Mouse (Mus musculus) erythroblast, adult 5-6 weeks (primary cell): ENCODE data around the gene Trmt1l. TPM values are rescaled to one million over a fixed set of nuclear protein-coding genes. Genes with fewer than 3 reads are reported as not detected.

Experiments used
- ATAC-seq: replicated peaks from 2 replicates; pipeline ENCODE4 v1.8.0; 2016; ENCODE audit warnings: moderate number of reproducible peaks, mild to moderate bottlenecking, moderate TSS enrichment, inconsistent platforms; ENCODE audit not compliant: poor library complexity, low FRiP score, severe bottlenecking
- total RNA-seq, 2 experiments: library from RNA; stranded (forward) in 1 of 2; stranded (reverse) in 1 of 2; fragments of 150-400 nt in 1 of 2; fragments of 200-764, 138-1000 nt in 1 of 2; gene quantifications; 2 replicates each; pipeline versions ENCODE4 v1.2.3 to v1.2.4; 2015 to 2017; ENCODE audit warnings: low replicate concordance in 2 of 2

Gene Trmt1l
- total RNA-seq, 2 experiments from 2014 or later: 16.6 to 18.1 TPM

GRCm38 (mm10) chr1:151492419-151492818 lies 64.1 kb downstream of the Trmt1l start:
- ATAC-seq: no peak

GRCm38 (mm10) chr1:151493826-151494225 lies 65.5 kb downstream of the Trmt1l start:
- no peak for ATAC-seq

GRCm38 (mm10) chr1:151494711-151495110 lies 66.4 kb downstream of the Trmt1l start:
- ATAC-seq: no peak

- no peak for ATAC-seq
These were observed 67.4 kb downstream of the Trmt1l start for GRCm38 (mm10) chr1:151495635-151496285.

DNA sequence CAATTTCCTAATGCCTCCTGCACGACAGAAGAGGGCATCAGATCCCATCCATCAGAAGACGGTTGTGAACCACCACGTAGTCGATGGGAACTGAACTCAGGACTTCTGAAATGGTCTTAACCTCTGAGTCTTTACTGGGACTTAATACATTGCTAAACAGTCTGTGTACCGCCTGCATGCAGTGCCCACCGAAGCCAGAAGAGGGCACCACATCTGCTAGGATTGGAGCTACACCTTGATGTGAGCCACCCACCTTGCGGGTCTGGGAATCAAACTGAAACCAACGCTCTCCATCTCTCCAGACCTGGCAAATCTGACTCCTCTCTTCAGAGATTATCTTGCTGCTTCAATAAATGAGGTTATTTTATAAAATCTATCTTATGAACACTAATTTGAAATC lies 68.7 kb downstream of the Trmt1l start:
- 0 out of 2 replicates have a peak, but pooled peaks have one; percentile 47 for ATAC-seq

GRCm38 (mm10) chr1:151497942-151498341 lies 69.6 kb downstream of the Trmt1l start:
- ATAC-seq: no peak

- ATAC-seq: no peak
These were observed 70.0 kb downstream of the Trmt1l start for GRCm38 (mm10) chr1:151498381-151498780.

DNA sequence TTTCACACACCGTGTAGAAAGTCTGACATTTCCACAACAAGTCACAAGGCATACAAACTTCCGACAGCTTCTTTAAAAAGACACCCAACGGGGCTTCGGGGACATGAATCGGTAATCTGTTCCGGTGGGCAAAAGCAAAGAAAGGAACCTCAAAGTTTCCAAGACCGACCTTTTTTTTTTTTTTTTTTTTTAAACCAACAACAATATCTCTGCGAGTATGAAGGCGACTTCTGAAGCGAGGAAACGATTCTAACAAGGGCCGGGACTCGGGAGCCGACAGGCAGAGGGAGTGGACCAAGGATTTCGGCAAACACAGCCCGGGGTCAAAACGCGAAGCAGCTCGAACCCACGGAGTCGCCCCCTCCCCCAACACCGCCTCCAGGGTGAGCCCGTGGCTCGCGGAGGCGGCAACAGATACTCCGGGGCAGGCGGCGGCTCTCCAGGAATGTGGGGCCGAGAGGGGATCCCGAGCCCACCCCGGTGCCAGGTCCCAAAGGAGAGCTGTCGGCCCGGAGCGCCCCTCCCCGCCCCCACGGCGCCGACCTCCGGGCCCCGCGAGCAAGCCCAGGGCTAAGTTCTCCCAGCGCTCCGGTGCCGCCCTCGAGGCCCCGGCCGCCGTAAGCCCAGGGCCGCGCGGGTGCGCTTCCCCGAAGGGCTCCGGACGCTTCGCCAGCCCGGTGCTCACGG lies 71.6 kb downstream of the Trmt1l start:
- peak; percentile 35; the same call in 1 of the 2 replicates for ATAC-seq

- peak; percentile 96 for ATAC-seq
These were observed 72.4 kb downstream of the Trmt1l start, which contains the start of gene Rnf2 for GRCm38 (mm10) chr1:151500531-151501361. Gene Rnf2, minus strand, starts transcription at chr1:151500955.

Other genes with a start within 250 kb of the Trmt1l start
- 2.7 and 8.6 TPM in 2 replicates for gene Gm47985, start 246.0 kb upstream of the Trmt1l start, total RNA-seq (2015; ENCODE audit: low replicate concordance)
- gene Gm47985, start 246.0 kb upstream of the Trmt1l start, total RNA-seq (2017; ENCODE audit: low replicate concordance): 4.9 and 6.6 TPM in 2 replicates
- 3.8 and 4.6 TPM in 2 replicates for gene Gm8947, start 236.2 kb upstream of the Trmt1l start, total RNA-seq (2015; ENCODE audit: low replicate concordance)
- 2.4 and 6.8 TPM in 2 replicates for gene Gm8947, start 236.2 kb upstream of the Trmt1l start, total RNA-seq (2017; ENCODE audit: low replicate concordance)
- gene Gm47995, start 230.1 kb upstream of the Trmt1l start, total RNA-seq (2015; ENCODE audit: low replicate concordance): not detected in 2 replicates
- 1.4 TPM in 1 of 2 replicates, not detected in the other for gene Gm47995, start 230.1 kb upstream of the Trmt1l start, total RNA-seq (2017; ENCODE audit: low replicate concordance)
- not detected in 2 replicates for gene 3110040M04Rik, start 224.4 kb upstream of the Trmt1l start, total RNA-seq (2015; ENCODE audit: low replicate concordance)
- 2.9 TPM in 1 of 2 replicates, not detected in the other for gene 3110040M04Rik, start 224.4 kb upstream of the Trmt1l start, total RNA-seq (2017; ENCODE audit: low replicate concordance)
- not detected in 2 replicates for gene Gm47996, start 218.4 kb upstream of the Trmt1l start, total RNA-seq (2015; ENCODE audit: low replicate concordance)
- gene Gm47996, start 218.4 kb upstream of the Trmt1l start, total RNA-seq (2017; ENCODE audit: low replicate concordance): 1.9 TPM in 1 of 2 replicates, not detected in the other
- gene Ivns1abp, start 84.1 kb upstream of the Trmt1l start, total RNA-seq (2015; ENCODE audit: low replicate concordance): 44.1 and 48.8 TPM in 2 replicates
- gene Ivns1abp, start 84.1 kb upstream of the Trmt1l start, total RNA-seq (2017; ENCODE audit: low replicate concordance): 49.8 and 58.1 TPM in 2 replicates
- 120 and 152 TPM in 2 replicates for gene Swt1, start 87 bp upstream of the Trmt1l start, total RNA-seq (2015; ENCODE audit: low replicate concordance)
- 119 and 130 TPM in 2 replicates for gene Swt1, start 87 bp upstream of the Trmt1l start, total RNA-seq (2017; ENCODE audit: low replicate concordance)
- gene Rnf2, start 72.4 kb downstream of the Trmt1l start, total RNA-seq (2015; ENCODE audit: low replicate concordance): 7.9 and 13.4 TPM in 2 replicates
- gene Rnf2, start 72.4 kb downstream of the Trmt1l start, total RNA-seq (2017; ENCODE audit: low replicate concordance): 11.9 and 13.2 TPM in 2 replicates
- gene Fam129a, start 142.6 kb downstream of the Trmt1l start, total RNA-seq (2015; ENCODE audit: low replicate concordance): 12.7 and 15.4 TPM in 2 replicates
- 10.9 and 13.3 TPM in 2 replicates for gene Fam129a, start 142.6 kb downstream of the Trmt1l start, total RNA-seq (2017; ENCODE audit: low replicate concordance)